Mouse (Mus musculus) adrenal gland, adult 2 months (tissue): ENCODE results near the gene Dner. TPM values are rescaled to one million over a fixed set of nuclear protein-coding genes. Genes with fewer than 3 reads are reported as not detected.

ENCODE experiments used
- DNase-seq: peaks from one replicate; pipeline ENCODE4 v3.0.0; 2021
- polyA plus RNA-seq: library from polyadenylated mRNA; depleted of rRNA; stranded (reverse); fragments of >200 nt; gene quantifications from 2 replicates; pipeline ENCODE4 v1.2.3, GENCODE M21; 2012
- total RNA-seq, 2 experiments: library from RNA; stranded (reverse); gene quantifications; 2 replicates each; pipeline ENCODE4 v1.2.3; 2021

The Dner gene
- total and polyA plus RNA-seq, 3 experiments = 3.4 to 9.0 (median 4.2) TPM

DNA sequence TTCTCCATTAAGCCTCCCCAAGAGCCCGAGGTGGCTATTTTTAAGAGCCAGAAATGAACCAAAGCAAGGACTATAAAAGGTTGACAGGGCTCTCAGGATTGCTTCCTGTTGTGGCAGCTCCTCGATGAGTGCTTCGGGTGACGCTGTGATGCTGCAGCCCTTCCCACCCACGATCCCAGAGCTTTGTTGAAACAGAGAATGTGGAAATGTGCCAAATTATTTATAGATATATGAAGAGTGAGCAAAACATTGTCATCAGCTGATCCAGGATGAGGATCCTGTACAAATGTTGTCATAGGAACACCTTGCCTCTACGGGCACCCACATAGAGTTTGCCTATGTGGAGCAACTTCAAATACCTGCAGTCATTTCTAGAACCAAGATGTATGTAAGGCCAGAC is 67.8 kb downstream of the Dner start:
- DNase-seq = no peak

DNA sequence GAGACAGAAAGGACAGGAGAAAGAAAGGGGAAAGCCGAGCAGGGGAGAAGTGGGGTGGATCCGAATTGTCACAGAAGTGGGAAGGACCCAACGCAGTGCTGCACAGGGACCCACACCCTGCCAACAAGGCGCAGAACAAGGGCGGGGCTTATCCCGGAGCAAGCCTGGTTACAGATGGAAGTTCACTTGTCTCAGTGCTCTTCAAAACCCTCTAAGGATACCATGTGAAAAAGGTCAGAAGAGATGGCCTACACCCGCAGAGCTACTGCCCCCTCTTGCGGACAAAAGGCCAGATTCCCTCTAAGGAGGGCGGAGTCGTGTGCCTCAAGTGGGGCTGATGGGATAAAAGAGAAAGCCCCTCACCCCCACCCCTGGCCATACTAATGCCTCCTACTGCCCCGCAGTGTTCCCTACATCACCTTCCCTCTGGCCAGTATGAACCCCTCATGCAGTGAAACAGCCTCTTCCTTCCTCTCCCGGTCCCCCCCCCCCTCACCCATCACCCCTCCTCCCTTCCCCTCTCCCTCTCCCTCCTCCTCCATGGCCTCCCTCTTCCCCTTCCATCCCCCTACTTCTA is 73.0 kb downstream of the Dner start:
- no peak for DNase-seq

GRCm38 (mm10) chr1:84621308-84621707 is 74.7 kb downstream of the Dner start:
- peak; percentile 19 for DNase-seq

DNA sequence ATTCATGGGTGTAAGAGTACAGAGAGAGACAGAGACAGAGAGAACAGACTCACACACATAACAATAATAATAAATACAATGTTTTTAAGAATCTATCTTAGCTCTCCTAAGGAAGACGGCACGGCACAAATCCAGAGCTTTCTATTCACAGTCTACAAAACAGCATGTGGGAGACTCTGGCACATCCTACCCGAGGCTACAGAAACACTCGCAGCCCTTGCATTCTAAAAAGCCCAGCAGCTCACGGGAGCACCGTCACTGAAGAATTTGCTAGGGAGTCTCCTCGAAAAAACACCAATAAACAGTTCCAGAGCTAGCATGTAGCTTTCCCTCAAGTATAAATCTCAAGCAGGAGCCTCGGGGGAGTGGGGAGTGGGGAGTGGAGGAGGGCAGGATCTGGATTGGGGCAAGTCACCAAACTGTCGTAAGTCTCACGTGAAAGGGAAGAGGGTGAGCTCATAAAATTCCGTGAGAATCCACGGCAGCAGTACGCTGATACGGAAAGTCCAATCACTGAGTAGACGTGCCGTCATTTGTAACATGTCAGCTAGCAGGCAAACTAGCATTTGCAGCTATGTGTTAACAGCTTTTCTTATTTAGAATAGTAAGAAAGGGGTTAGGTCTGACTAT is 76.8 kb downstream of the Dner start:
- DNase-seq = no peak

- peak; percentile 47 for DNase-seq
Measured at GRCm38 (mm10) chr1:84618094-84618493, 77.9 kb downstream of the Dner start.

- DNase-seq = no peak
Measured at GRCm38 (mm10) chr1:84616133-84616532, 79.9 kb downstream of the Dner start.

GRCm38 (mm10) chr1:84614596-84614995 is 81.4 kb downstream of the Dner start:
- DNase-seq = no peak

DNA sequence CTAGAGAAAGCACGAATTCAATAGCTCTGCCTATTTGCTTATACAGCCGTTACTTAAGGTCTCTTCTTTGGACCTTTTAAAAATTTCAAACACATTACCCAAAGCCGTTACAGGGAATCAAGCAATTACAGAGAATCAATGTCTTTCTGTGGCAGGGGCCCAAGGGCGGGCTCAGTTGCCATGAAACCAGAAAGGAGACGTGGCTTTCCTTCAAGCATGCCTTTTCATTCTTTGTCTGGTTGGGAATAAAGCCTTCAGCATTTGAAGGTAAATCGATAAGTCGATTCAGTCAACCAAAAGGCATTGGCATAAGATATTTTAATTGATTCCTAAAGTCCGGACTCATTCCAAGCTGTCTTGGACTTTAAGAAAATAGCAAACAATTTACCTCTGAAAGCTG is 82.9 kb downstream of the Dner start:
- DNase-seq = no peak

GRCm38 (mm10) chr1:84611331-84611730 is 84.7 kb downstream of the Dner start:
- no peak for DNase-seq

DNA sequence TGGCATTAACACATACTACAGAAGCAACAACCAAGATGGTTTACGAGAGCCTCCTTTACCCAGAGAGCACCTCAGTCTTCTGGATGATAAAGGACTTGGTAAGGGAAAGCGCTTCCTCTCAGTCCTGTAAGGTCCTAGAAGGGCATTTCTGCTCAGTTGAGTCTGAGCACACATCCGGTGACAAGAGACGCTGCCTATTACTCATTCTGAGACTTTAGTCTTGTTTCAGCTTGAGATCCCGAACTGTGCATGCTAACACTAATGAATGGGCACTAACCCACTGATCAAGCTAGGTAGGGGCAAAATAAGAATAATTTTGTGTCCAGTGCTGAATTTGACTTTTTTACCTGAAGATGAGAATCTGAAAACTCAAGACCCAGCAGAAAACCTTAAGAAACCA is 97.0 kb downstream of the Dner start:
- DNase-seq = no peak

- DNase-seq = no peak
Measured at GRCm38 (mm10) chr1:84596023-84596422, 100.0 kb downstream of the Dner start.

GRCm38 (mm10) chr1:84592394-84592793 is 103.6 kb downstream of the Dner start:
- DNase-seq = no peak

- no peak for DNase-seq
Measured at GRCm38 (mm10) chr1:84590534-84590933, 105.5 kb downstream of the Dner start.

DNA sequence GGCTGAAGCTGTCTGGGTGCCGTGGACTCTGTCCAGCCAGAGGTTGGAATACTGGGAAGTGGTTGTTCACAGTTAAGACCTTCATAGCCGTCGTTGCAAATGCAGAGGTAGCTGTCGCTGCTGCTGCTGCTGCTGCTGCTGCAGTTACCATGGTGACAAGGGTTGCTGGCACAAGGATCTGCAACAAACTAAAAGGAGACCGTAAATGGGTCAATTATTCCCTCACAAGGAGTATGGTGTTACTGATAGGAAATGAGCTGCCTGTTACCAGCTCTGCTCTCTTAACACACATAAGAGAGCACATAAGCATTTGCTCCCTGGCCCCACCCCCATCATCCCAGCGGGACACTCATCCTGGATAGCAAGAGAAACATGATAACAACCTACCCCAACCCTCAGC is 110.6 kb downstream of the Dner start:
- no peak for DNase-seq

DNA sequence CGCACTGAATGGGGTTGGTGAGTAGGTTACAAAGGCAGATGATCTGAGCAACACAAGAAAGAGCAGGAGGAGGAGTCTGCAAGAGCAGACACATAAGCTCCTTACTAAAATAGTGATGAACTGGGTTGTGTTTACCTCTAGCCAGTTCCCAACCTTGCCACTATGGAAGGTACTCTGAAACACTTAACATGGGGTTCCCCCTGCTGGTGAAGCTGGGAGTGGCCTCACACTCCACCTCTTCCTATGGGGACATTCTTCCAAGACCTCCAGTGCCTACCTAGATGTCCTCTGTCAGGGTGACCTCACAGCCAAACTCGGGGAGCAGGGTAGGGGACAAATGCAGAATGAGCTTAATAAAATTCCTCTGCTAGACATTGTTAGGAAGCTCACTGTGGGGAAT is 114.2 kb downstream of the Dner start:
- DNase-seq = peak; percentile 67

DNA sequence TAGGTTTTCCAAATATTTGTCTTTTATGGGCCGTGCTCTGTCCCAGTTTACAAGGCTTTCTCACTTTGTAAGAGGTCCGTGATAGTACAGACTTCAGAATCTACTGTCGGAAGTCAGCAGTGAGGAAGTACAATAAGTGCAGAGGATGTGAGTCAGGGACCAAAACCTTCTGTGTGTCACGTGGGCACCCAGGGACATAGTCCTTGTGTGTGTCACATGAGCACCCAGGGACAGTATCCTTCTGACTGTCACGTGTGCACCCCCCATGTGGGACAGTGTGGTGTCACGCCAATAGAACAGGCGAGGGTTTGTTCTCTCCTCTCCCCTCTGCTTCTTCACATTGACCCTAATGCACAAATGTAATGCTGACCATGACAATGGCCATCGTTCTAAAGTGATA is 134.2 kb downstream of the Dner start:
- no peak for DNase-seq

- DNase-seq = no peak
Measured at GRCm38 (mm10) chr1:84561387-84561786, 134.6 kb downstream of the Dner start.

- DNase-seq = no peak
Measured at GRCm38 (mm10) chr1:84556546-84557511, 139.2 kb downstream of the Dner start.

GRCm38 (mm10) chr1:84552005-84552404 is 144.0 kb downstream of the Dner start:
- no peak for DNase-seq

DNA sequence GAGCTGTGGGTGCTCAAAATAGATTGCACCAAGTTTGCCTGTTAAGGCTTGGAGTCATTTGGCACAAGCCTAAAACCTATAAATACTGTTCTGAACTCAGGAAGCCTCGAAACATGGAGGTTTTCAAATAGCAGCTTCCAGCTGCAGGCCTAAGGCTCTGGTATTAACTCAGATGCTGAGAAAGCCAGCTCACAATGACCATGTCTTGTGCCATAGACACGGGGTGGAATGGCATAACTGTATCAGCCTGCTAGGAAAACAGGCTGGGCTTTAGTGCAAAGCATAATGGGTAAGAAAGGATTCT is 146.0 kb downstream of the Dner start:
- DNase-seq = no peak

DNA sequence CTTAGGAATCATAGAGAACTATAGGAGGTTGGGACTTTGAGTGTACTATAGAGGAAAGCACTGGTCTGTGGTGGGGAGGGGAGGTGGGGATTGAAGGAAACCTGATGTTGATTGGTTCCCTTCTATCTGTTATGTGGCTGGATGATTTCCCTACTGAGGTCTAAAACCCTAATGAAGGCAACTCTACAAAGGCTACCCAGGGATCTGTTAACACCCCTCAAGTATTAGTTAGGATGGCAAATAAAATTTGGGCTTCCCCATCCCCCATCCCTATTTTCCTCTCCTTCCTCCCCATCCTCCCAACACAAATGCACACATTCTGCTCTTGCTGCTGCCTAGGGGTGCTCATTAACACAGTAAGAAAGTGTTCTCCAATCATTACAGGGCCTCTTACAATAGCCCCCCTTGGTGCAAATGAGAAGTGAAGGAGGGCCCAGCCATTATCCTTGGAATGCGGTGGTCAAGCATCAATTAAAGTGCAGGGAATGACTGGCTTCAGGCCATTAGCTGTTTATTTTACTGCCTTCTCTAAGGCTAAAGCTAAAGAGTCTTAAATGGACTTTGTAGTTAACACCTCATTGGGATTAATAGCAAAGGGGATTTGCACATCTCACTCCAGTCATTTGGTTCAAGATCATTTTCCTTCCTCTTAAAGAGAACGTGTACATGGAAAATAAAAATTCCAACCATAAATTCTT is 146.5 kb downstream of the Dner start:
- DNase-seq = no peak

- DNase-seq = no peak
Measured at GRCm38 (mm10) chr1:84536069-84536468, 160.0 kb downstream of the Dner start.

DNA sequence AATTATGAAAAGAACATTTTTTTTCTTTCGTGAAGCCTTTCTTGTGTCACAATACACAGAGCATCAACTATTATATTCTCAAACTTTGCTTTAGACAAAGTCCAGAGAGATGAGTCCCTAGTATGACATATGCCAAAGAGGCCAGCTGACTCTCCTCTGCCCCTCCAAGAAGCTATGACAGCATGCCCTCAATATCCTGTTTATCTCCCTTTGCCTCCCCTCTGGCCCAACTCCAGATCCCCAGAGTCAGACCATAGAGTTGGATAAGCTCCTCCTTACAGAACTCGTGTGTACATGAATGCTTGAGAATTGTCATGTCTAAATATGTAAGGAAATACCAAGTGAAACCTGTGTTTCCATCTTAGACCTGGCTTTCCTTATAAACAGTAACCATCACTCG is 170.5 kb downstream of the Dner start:
- no peak for DNase-seq
